30 mouse cellular contexts compared by ENCODE assay signal in genomic region chr7:37809001-37809400, GRCm38 (mm10). TPM values are rescaled to one million over a fixed set of nuclear protein-coding genes. Genes with fewer than 3 reads are reported as not detected.
"Had no signal": no experiment of that assay in that cellular context is flagged by ENCODE, and none has a peak within 500 bp of the region (broad histone marks: within the 10 kb centered on the region; RNA-seq: fewer than 3 reads in every experiment).

No protein-coding gene starts in this region.

- H3K36me3 ChIP-seq: heart, embryonic 12.5 days; heart, embryonic 13.5 days; heart, embryonic 15.5 days; hindbrain, embryonic 10.5 days; hindbrain, embryonic 12.5 days; hindbrain, embryonic 13.5 days; hindbrain, embryonic 15.5 days; intestine, embryonic 15.5 days; kidney, embryonic 15.5 days had no signal

- H3K27me3 ChIP-seq: heart, embryonic 15.5 days; hindbrain, embryonic 12.5 days; hindbrain, embryonic 13.5 days; hindbrain, embryonic 15.5 days; intestine, embryonic 15.5 days; kidney, embryonic 15.5 days had no signal

- H3K4me1 ChIP-seq: heart, embryonic 12.5 days; heart, embryonic 13.5 days; heart, embryonic 15.5 days; hindbrain, embryonic 10.5 days; hindbrain, embryonic 12.5 days; hindbrain, embryonic 13.5 days; hindbrain, embryonic 15.5 days; intestine, embryonic 15.5 days; kidney, embryonic 15.5 days had no signal

- H3K9me3 ChIP-seq: heart, embryonic 12.5 days; heart, embryonic 13.5 days; heart, embryonic 15.5 days; hindbrain, embryonic 10.5 days; hindbrain, embryonic 12.5 days; hindbrain, embryonic 13.5 days; hindbrain, embryonic 15.5 days; intestine, embryonic 15.5 days; kidney, embryonic 15.5 days had no signal

- DNase-seq: heart, postnatal 10 days; heart, postnatal 36 days; heart, postnatal 4 days; kidney, adult 11 months; kidney, adult 18-20 months; kidney, adult 2 months; kidney, adult 8-10 months; kidney, adult 9 months; kidney, postnatal 10 days; kidney, postnatal 14 days; kidney, postnatal 25 days; kidney, postnatal 36 days; kidney, postnatal 4 days; layer of hippocampus, adult 9-11 months; layer of hippocampus, postnatal 36 days had no signal

- H3K27ac ChIP-seq: heart, embryonic 13.5 days; heart, embryonic 15.5 days; hindbrain, embryonic 10.5 days; hindbrain, embryonic 12.5 days; hindbrain, embryonic 13.5 days; hindbrain, embryonic 14.5 days; hindbrain, embryonic 15.5 days; hindbrain, postnatal 0 days; intestine, embryonic 15.5 days; kidney, embryonic 15.5 days; kidney, postnatal 0 days; layer of hippocampus, adult 2 months; left cerebral cortex, adult 2 months had no signal

- H3K9ac ChIP-seq: heart, embryonic 12.5 days; heart, embryonic 13.5 days; heart, embryonic 15.5 days; hindbrain, embryonic 12.5 days; hindbrain, embryonic 13.5 days; hindbrain, embryonic 14.5 days; hindbrain, embryonic 15.5 days; intestine, embryonic 15.5 days; kidney, embryonic 15.5 days had no signal

- H3K4me3 ChIP-seq: heart, embryonic 12.5 days; heart, embryonic 13.5 days; heart, embryonic 15.5 days; hindbrain, embryonic 10.5 days; hindbrain, embryonic 12.5 days; hindbrain, embryonic 13.5 days; hindbrain, embryonic 15.5 days; intestine, embryonic 15.5 days; kidney, embryonic 15.5 days; layer of hippocampus, adult 2 months; left cerebral cortex, adult 2 months had no signal

RNA-seq across cellular contexts. Expression of gene Zfp536, which starts 35.6 kb away (rescaled TPM):
- total RNA-seq: hematopoietic stem cell, adult 5-6 weeks had no signal
